Mouse (Mus musculus): ENCODE results near the gene Iqcm. TPM values are rescaled to one million over a fixed set of nuclear protein-coding genes. Genes with fewer than 3 reads are reported as not detected.
A peak's percentile ranks its signal among the peaks of the same experiment; 100 is the strongest.
"Not testable (repeated sequence)": the region's sequence is repeated elsewhere in the genome, so short reads cannot be mapped to it uniquely, and the experiment has no call there.

The Iqcm gene
- polyA plus RNA-seq (2015; fragmentation: Nextera tagmentation; extraction: Ambion mirVana) = not detected in 2 replicates

- WGBS = 88% methylated on average over 7 of the region's 7 CpGs
- H3K4me2 ChIP-seq (ENCODE audit: low read depth, low read length) = no peak within 1 kb of the TSS
- H3K9ac ChIP-seq (ENCODE audit: low read length) = no peak within 1 kb of the TSS
- H3K4me1 ChIP-seq (ENCODE audit: control insufficient read depth, insufficient read depth, low read length) = no peaks in the 10 kb centered on the region
- no peak within 1 kb of the TSS for H3K4me3 ChIP-seq (replicated peaks; ENCODE audit: low read length)
- ATAC-seq (ENCODE audit: insufficient read depth, low FRiP score) = peak; percentile 37; the same call in 1 of the 2 replicates
- H3K27me3 ChIP-seq (ENCODE audit: control insufficient read depth, insufficient read depth, low read length) = no peaks in the 10 kb centered on the region
- no peak within 1 kb of the TSS for H3K27ac ChIP-seq (ENCODE audit: low read length)
- H3K36me3 ChIP-seq (ENCODE audit: control insufficient read depth, insufficient read depth, low read length) = no peaks in the 10 kb centered on the region
- no peaks in the 10 kb centered on the region for H3K9me3 ChIP-seq (replicated peaks; ENCODE audit: control insufficient read depth, low read length)
Measured at GRCm38 (mm10) chr8:75448394-75448793, at the start of gene Iqcm. Gene Iqcm (plus strand): TSS chr8:75448694.

- Histone ChIP-seq H3K9ac (ENCODE audit: low read length) (no peak within 1 kb of the TSS), H3K4me3 (replicated peaks; ENCODE audit: low read length) (no peak within 1 kb of the TSS), H3K36me3 (ENCODE audit: control insufficient read depth, insufficient read depth, low read length) (no peaks in the 10 kb centered on the region), H3K4me1 (ENCODE audit: control insufficient read depth, insufficient read depth, low read length) (no peaks in the 10 kb centered on the region), H3K27ac (ENCODE audit: low read length) (no peak within 1 kb of the TSS), H3K9me3 (replicated peaks; ENCODE audit: control insufficient read depth, low read length) (no peaks in the 10 kb centered on the region), H3K27me3 (ENCODE audit: control insufficient read depth, insufficient read depth, low read length) (no peaks in the 10 kb centered on the region), H3K4me2 (ENCODE audit: low read depth, low read length) (no peak within 1 kb of the TSS)
- ATAC-seq (ENCODE audit: insufficient read depth, low FRiP score) = no peak
- 95% methylated on average over 5 of the region's 5 CpGs for WGBS
Measured at GRCm38 (mm10) chr8:75406489-75406888, 42.0 kb upstream of the Iqcm start, which contains the start of gene Gm10358. Gene Gm10358 (minus strand): TSS chr8:75406589.

- H3K4me2 ChIP-seq (ENCODE audit: low read depth, low read length); ATAC-seq (ENCODE audit: insufficient read depth, low FRiP score); H3K27me3 ChIP-seq (ENCODE audit: control insufficient read depth, insufficient read depth, low read length); H3K4me3 ChIP-seq (replicated peaks; ENCODE audit: low read length); H3K9ac ChIP-seq (ENCODE audit: low read length); H3K27ac ChIP-seq (ENCODE audit: low read length); H3K36me3 ChIP-seq (ENCODE audit: control insufficient read depth, insufficient read depth, low read length); H3K9me3 ChIP-seq (replicated peaks; ENCODE audit: control insufficient read depth, low read length); H3K4me1 ChIP-seq (ENCODE audit: control insufficient read depth, insufficient read depth, low read length): not testable (repeated sequence)
- WGBS = 76% methylated on average over 3 of the region's 3 CpGs
Measured at GRCm38 (mm10) chr8:75415696-75416095, 32.8 kb upstream of the Iqcm start.

GRCm38 (mm10) chr8:75476756-75477155 lies 28.3 kb downstream of the Iqcm start:
- Histone ChIP-seq H3K4me3 (replicated peaks; ENCODE audit: low read length) (no peak overlapping the region), H3K4me1 (ENCODE audit: control insufficient read depth, insufficient read depth, low read length) (no peaks in the 10 kb centered on the region), H3K27me3 (ENCODE audit: control insufficient read depth, insufficient read depth, low read length) (no peaks in the 10 kb centered on the region), H3K9ac (ENCODE audit: low read length) (no peak overlapping the region), H3K9me3 (replicated peaks; ENCODE audit: control insufficient read depth, low read length) (no peaks in the 10 kb centered on the region), H3K4me2 (ENCODE audit: low read depth, low read length) (no peak overlapping the region), H3K27ac (ENCODE audit: low read length) (no peak overlapping the region), H3K36me3 (ENCODE audit: control insufficient read depth, insufficient read depth, low read length) (no peaks in the 10 kb centered on the region)
- ATAC-seq (ENCODE audit: insufficient read depth, low FRiP score) = no peak
- WGBS = 79% methylated on average over 1 of the region's 1 CpGs

- Histone ChIP-seq H3K9ac (ENCODE audit: low read length) (no peak overlapping the region), H3K9me3 (replicated peaks; ENCODE audit: control insufficient read depth, low read length) (no peaks in the 10 kb centered on the region), H3K27me3 (ENCODE audit: control insufficient read depth, insufficient read depth, low read length) (no peaks in the 10 kb centered on the region), H3K4me1 (ENCODE audit: control insufficient read depth, insufficient read depth, low read length) (no peaks in the 10 kb centered on the region), H3K4me3 (replicated peaks; ENCODE audit: low read length) (no peak overlapping the region), H3K4me2 (ENCODE audit: low read depth, low read length) (no peak overlapping the region), H3K36me3 (ENCODE audit: control insufficient read depth, insufficient read depth, low read length) (no peaks in the 10 kb centered on the region), H3K27ac (ENCODE audit: low read length) (no peak overlapping the region)
- WGBS = 65% methylated on average over 13 of the region's 13 CpGs
- no peak; the same call in 1 of the 2 replicates for ATAC-seq (ENCODE audit: insufficient read depth, low FRiP score)
Measured at GRCm38 (mm10) chr8:75489035-75489678, 40.7 kb downstream of the Iqcm start.

GRCm38 (mm10) chr8:75509299-75509698 lies 60.8 kb downstream of the Iqcm start:
- no peak for ATAC-seq (ENCODE audit: insufficient read depth, low FRiP score)
- no peak overlapping the region for H3K4me3 ChIP-seq (replicated peaks; ENCODE audit: low read length)
- no peaks in the 10 kb centered on the region for H3K9me3 ChIP-seq (replicated peaks; ENCODE audit: control insufficient read depth, low read length)
- no peaks in the 10 kb centered on the region for H3K27me3 ChIP-seq (ENCODE audit: control insufficient read depth, insufficient read depth, low read length)
- WGBS = 67% methylated on average over 1 of the region's 1 CpGs
- no peak overlapping the region for H3K4me2 ChIP-seq (ENCODE audit: low read depth, low read length)
- H3K36me3 ChIP-seq (ENCODE audit: control insufficient read depth, insufficient read depth, low read length) = no peaks in the 10 kb centered on the region
- no peak overlapping the region for H3K27ac ChIP-seq (ENCODE audit: low read length)
- no peaks in the 10 kb centered on the region for H3K4me1 ChIP-seq (ENCODE audit: control insufficient read depth, insufficient read depth, low read length)
- no peak overlapping the region for H3K9ac ChIP-seq (ENCODE audit: low read length)

DNA sequence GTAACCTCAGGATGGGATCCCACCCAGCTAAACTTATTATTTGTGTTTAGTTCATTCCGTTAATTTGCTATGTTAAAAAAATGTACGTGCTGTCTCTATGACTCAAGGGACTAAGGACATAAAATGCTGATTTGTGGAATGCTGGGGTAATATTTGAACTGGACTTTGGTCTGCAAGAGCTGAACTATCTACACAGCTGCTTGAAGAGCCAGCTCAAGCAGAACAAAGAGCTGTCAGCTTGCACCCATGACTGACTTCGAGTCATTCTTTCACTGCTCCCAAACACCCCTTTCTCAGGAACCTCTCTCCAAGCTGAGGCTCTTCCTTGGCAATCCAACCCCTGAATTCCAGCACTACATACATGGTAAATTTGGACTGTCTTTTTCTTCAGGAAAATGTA lies 65.3 kb downstream of the Iqcm start:
- Histone ChIP-seq H3K9ac (ENCODE audit: low read length) (no peak overlapping the region), H3K36me3 (ENCODE audit: control insufficient read depth, insufficient read depth, low read length) (no peaks in the 10 kb centered on the region), H3K27ac (ENCODE audit: low read length) (no peak overlapping the region), H3K4me1 (ENCODE audit: control insufficient read depth, insufficient read depth, low read length) (no peaks in the 10 kb centered on the region), H3K4me2 (ENCODE audit: low read depth, low read length) (no peak overlapping the region), H3K9me3 (replicated peaks; ENCODE audit: control insufficient read depth, low read length) (no peaks in the 10 kb centered on the region), H3K4me3 (replicated peaks; ENCODE audit: low read length) (no peak overlapping the region), H3K27me3 (ENCODE audit: control insufficient read depth, insufficient read depth, low read length) (no peaks in the 10 kb centered on the region)
- WGBS = 87% methylated on average over 3 of the region's 3 CpGs
- ATAC-seq (ENCODE audit: insufficient read depth, low FRiP score) = no peak

GRCm38 (mm10) chr8:75549284-75549683 lies 100.8 kb downstream of the Iqcm start:
- Histone ChIP-seq H3K9ac (ENCODE audit: low read length) (no peak overlapping the region), H3K36me3 (ENCODE audit: control insufficient read depth, insufficient read depth, low read length) (no peaks in the 10 kb centered on the region), H3K4me3 (replicated peaks; ENCODE audit: low read length) (no peak overlapping the region), H3K9me3 (replicated peaks; ENCODE audit: control insufficient read depth, low read length) (no peaks in the 10 kb centered on the region), H3K27me3 (ENCODE audit: control insufficient read depth, insufficient read depth, low read length) (no peaks in the 10 kb centered on the region), H3K4me2 (ENCODE audit: low read depth, low read length) (no peak overlapping the region), H3K27ac (ENCODE audit: low read length) (no peak overlapping the region), H3K4me1 (ENCODE audit: control insufficient read depth, insufficient read depth, low read length) (no peaks in the 10 kb centered on the region)
- peak; percentile 40; the same call in 1 of the 2 replicates for ATAC-seq (ENCODE audit: insufficient read depth, low FRiP score)
- WGBS = 76% methylated on average over 3 of the region's 3 CpGs

DNA sequence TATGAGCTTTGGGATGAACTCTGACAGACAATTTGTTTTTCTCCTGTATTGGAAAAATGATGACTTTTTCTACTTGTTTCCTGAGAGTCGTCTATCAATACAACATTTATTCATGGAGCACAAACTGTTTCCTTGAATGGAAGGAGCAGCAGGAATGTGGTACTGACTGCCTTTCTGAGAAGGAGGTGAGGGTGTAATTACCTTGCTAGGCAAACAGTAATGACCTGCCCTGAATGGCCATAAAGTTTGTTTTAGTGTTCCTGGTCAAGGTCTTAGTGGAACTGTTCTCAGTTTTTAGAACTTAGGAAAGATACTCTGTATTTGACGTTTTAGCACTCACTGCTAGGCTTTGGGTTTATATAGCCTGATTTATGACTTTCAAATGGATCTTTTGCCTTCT lies 147.8 kb downstream of the Iqcm start:
- no peaks in the 10 kb centered on the region for H3K4me1 ChIP-seq (ENCODE audit: control insufficient read depth, insufficient read depth, low read length)
- no peaks in the 10 kb centered on the region for H3K9me3 ChIP-seq (replicated peaks; ENCODE audit: control insufficient read depth, low read length)
- H3K36me3 ChIP-seq (ENCODE audit: control insufficient read depth, insufficient read depth, low read length) = no peaks in the 10 kb centered on the region
- no peak for ATAC-seq (ENCODE audit: insufficient read depth, low FRiP score)
- H3K9ac ChIP-seq (ENCODE audit: low read length) = no peak overlapping the region
- 45% methylated on average over 2 of the region's 2 CpGs for WGBS
- no peak overlapping the region for H3K4me2 ChIP-seq (ENCODE audit: low read depth, low read length)
- H3K27ac ChIP-seq (ENCODE audit: low read length) = no peak overlapping the region
- no peaks in the 10 kb centered on the region for H3K27me3 ChIP-seq (ENCODE audit: control insufficient read depth, insufficient read depth, low read length)
- H3K4me3 ChIP-seq (replicated peaks; ENCODE audit: low read length) = no peak overlapping the region

Data from stomach, embryonic 16.5 days (tissue).